Mouse (Mus musculus) heart, adult 18-20 months (tissue): ENCODE data around the gene Spata7. TPM values are rescaled to one million over a fixed set of nuclear protein-coding genes. Genes with fewer than 3 reads are reported as not detected.
"Not testable (repeated sequence)": the region's sequence is repeated elsewhere in the genome, so short reads cannot be mapped to it uniquely, and the experiment has no call there.

ENCODE experiments used
- DNase-seq, 2 experiments: peaks; one replicate each; pipeline ENCODE4 v3.0.0; 2021 to 2022; ENCODE audit warnings: mixed read lengths in 1 of 2
- long read RNA-seq, 2 experiments: library from polyadenylated mRNA; stranded (forward); transcript quantifications; one replicate each; pipeline ENCODE4 v2.0.0; 2021
- total RNA-seq, 2 experiments: library from RNA; stranded (reverse); gene quantifications; 2 replicates each; pipeline ENCODE4 v1.2.3; 2021

Spata7 gene
- 1 to 10 TPM; 4.4 to 5.8 TPM for total RNA-seq
- long read RNA-seq, experiment 1, partial matches to known transcripts, result 0 of 3 reads
- long read RNA-seq, experiment 1, other reads (novel, unspliced or antisense), result 0 of 3 reads
- long read RNA-seq, experiment 2, partial matches to known transcripts, result 0 of 1 reads
- long read RNA-seq, experiment 2, other reads (novel, unspliced or antisense), result 1 of 1 reads

GRCm38 (mm10) chr12:98627392-98628259 is at the start of gene Spata7:
Spata7 (plus strand) TSS chr12:98628157.
- peak; percentile 84 to 85 for DNase-seq

GRCm38 (mm10) chr12:98585302-98585701 is 42.7 kb upstream of the Spata7 start:
- DNase-seq, result no peak

- DNase-seq, result no peak
Measured at GRCm38 (mm10) chr12:98588573-98588972, 39.4 kb upstream of the Spata7 start.

GRCm38 (mm10) chr12:98591016-98591415 is 36.9 kb upstream of the Spata7 start:
- no peak for DNase-seq

- DNase-seq, result no peak
Measured at GRCm38 (mm10) chr12:98600861-98601260, 27.1 kb upstream of the Spata7 start.

- peak; percentile 6 to 16 for DNase-seq
Measured at GRCm38 (mm10) chr12:98602114-98602513, 25.8 kb upstream of the Spata7 start.

GRCm38 (mm10) chr12:98605264-98605663 is 22.7 kb upstream of the Spata7 start:
- no peak for DNase-seq

- no peak for DNase-seq
Measured at GRCm38 (mm10) chr12:98606595-98607290, 21.2 kb upstream of the Spata7 start.

GRCm38 (mm10) chr12:98610341-98610740 is 17.6 kb upstream of the Spata7 start:
- no peak for DNase-seq

- no peak for DNase-seq
Measured at GRCm38 (mm10) chr12:98614910-98615508, 12.9 kb upstream of the Spata7 start.

- DNase-seq, result no peak
Measured at GRCm38 (mm10) chr12:98615746-98616145, 12.2 kb upstream of the Spata7 start.

- no peak for DNase-seq
Measured at GRCm38 (mm10) chr12:98619496-98619895, 8.5 kb upstream of the Spata7 start.

- DNase-seq, result not testable (repeated sequence)
Measured at GRCm38 (mm10) chr12:98620922-98621321, 7.0 kb upstream of the Spata7 start.

- not testable (repeated sequence) for DNase-seq
Measured at GRCm38 (mm10) chr12:98623266-98623665, 4.7 kb upstream of the Spata7 start.

GRCm38 (mm10) chr12:98628260-98628970 is 458 bp downstream of the Spata7 start:
- no peak for DNase-seq

GRCm38 (mm10) chr12:98644852-98645251 is 16.9 kb downstream of the Spata7 start:
- DNase-seq, result no peak

GRCm38 (mm10) chr12:98656873-98657272 is 28.9 kb downstream of the Spata7 start:
- no peak for DNase-seq

- DNase-seq, result no peak
Measured at GRCm38 (mm10) chr12:98662617-98663016, 34.7 kb downstream of the Spata7 start.

- peak; percentile 75 to 79 for DNase-seq
Measured at GRCm38 (mm10) chr12:98668132-98668814, 40.3 kb downstream of the Spata7 start.

- no peak for DNase-seq
Measured at GRCm38 (mm10) chr12:98669086-98669485, 41.1 kb downstream of the Spata7 start.

- peak; percentile 18 to 26 for DNase-seq
Measured at GRCm38 (mm10) chr12:98669864-98670263, 41.9 kb downstream of the Spata7 start.
